9 mouse cellular contexts compared by ENCODE assay signal in genomic region chr7:46378123-46378522, GRCm38 (mm10). TPM values are rescaled to one million over a fixed set of nuclear protein-coding genes. Genes with fewer than 3 reads are reported as not detected.
DNase-seq lines count a peak whose midpoint lies in the region; ATAC-seq lines count a peak whose summit lies in the region.
"Had no signal": no experiment of that assay in that cellular context is flagged by ENCODE, and none has a peak within 500 bp of the region (broad histone marks: within the 10 kb centered on the region; RNA-seq: fewer than 3 reads in every experiment).

No protein-coding gene starts in this region.

- no peak overlapping the region for H3K4me3 ChIP-seq in heart, embryonic 15.5 days

- H3K9ac ChIP-seq in heart, embryonic 15.5 days: no peak overlapping the region

- no peak for ATAC-seq in heart, embryonic 15.5 days (replicated peaks; ENCODE audit: insufficient number of reproducible peaks, insufficient read depth, low FRiP score, low read depth)

- peak; percentile 34 for DNase-seq in gastrocnemius, postnatal 14 days
- no peak for DNase-seq in gastrocnemius, adult 18-20 months (ENCODE audit: low spot score)
- peak; percentile 51 for DNase-seq in thymus, postnatal 14 days
- no peak for DNase-seq in thymus, adult 18-20 months
- DNase-seq in naive thymus-derived CD4-positive, alpha-beta T cell, adult 2 months (ENCODE audit: low read depth): peak; percentile 55
- no peak for DNase-seq in left cerebral cortex, adult 18-20 months (ENCODE audit: low spot score in 2 of 2)
- no peak for DNase-seq in left cerebral cortex, postnatal 36 days (ENCODE audit: low spot score in 2 of 2)

- H3K36me3 ChIP-seq in heart, embryonic 15.5 days: no peaks in the 10 kb centered on the region

- H3K4me1 ChIP-seq in heart, embryonic 15.5 days (replicated peaks): peaks cover 18% of the 10 kb centered on the region

- H3K27ac ChIP-seq in heart, embryonic 15.5 days: no peak overlapping the region

- peaks cover 83% of the 10 kb centered on the region for H3K27me3 ChIP-seq in heart, embryonic 15.5 days

- no peaks in the 10 kb centered on the region for H3K9me3 ChIP-seq in heart, embryonic 15.5 days (replicated peaks)

- intact Hi-C loops in gastrocnemius, postnatal 14 days (cut with DNase I; ENCODE audit: low total_unique reads): loop anchor here (2.0 kb wide), 1 partner anchor 97 kb away; no protein-coding TSS in a partner anchor
- intact Hi-C loops in left cerebral cortex, postnatal 36 days (cut with DNase I): loop anchor here (2.0 to 10.0 kb wide), 2 partner anchors 97 to 283 kb away; no protein-coding TSS in a partner anchor

- H3K4me2 ChIP-seq in heart, embryonic 15.5 days: 0 out of 2 replicates have a peak overlapping the region, but pooled peaks have one; percentile 9

- 2% methylated on average over 22 of the region's 22 CpGs for WGBS in heart, embryonic 15.5 days

RNA-seq across cellular contexts. Expression of gene Myod1, which starts 1.8 kb away (rescaled TPM):
- 10 to 100 TPM; 24.3 to 30.6 TPM for total RNA-seq in gastrocnemius, postnatal 14 days (2021)
- total RNA-seq in gastrocnemius, adult 18-20 months (2021): 10 to 100 TPM; 14.9 to 15.5 TPM
- 0.10 and 0.30 TPM in 2 replicates for polyA plus RNA-seq in heart, embryonic 15.5 days (2015; fragmentation: Nextera tagmentation; extraction: Ambion mirVana)
- not detected for total RNA-seq in left cerebral cortex, adult 18-20 months (2021)
- under 1 TPM in 1 of 2 experiments, not detected in 1; 0.32 TPM for total RNA-seq in left cerebral cortex, postnatal 36 days (2021)
- total RNA-seq: heart, postnatal 14 days had no signal

RNA-seq across cellular contexts. Expression of gene Kcnc1, which starts 18.2 kb away (rescaled TPM):
- 10 to 100 TPM; 34.8 to 35.1 TPM for total RNA-seq in gastrocnemius, postnatal 14 days (2021)
- 10 to 100 TPM; 59.0 to 67.2 TPM for total RNA-seq in gastrocnemius, adult 18-20 months (2021)
- polyA plus RNA-seq in heart, embryonic 15.5 days (2015; fragmentation: Nextera tagmentation; extraction: Ambion mirVana): not detected in 2 replicates
- 100 to 1,000 TPM; 132 to 153 TPM for total RNA-seq in left cerebral cortex, adult 18-20 months (2021)
- 100 to 1,000 TPM; 134 to 138 TPM for total RNA-seq in left cerebral cortex, postnatal 36 days (2021)

Comparison
In these comparisons a context has a peak if more than half of its experiments do, and no peak if none do; other contexts are left out.
1. DNase-seq: peak in gastrocnemius, postnatal 14 days (single experiment), thymus, postnatal 14 days (single experiment) and naive thymus-derived CD4-positive, alpha-beta T cell, adult 2 months (single experiment); none in gastrocnemius, adult 18-20 months (single experiment), thymus, adult 18-20 months (0 of 2), left cerebral cortex, adult 18-20 months (0 of 2) and left cerebral cortex, postnatal 36 days (0 of 2).
2. RNA of gene Myod1, which starts 1.8 kb away (total RNA-seq): 24.3 to 30.6 TPM in gastrocnemius, postnatal 14 days and 14.9 to 15.5 TPM in gastrocnemius, adult 18-20 months; 0.32 TPM in left cerebral cortex, postnatal 36 days and not detected in left cerebral cortex, adult 18-20 months; every median in the first group is over 10 times any median in the second.